Mouse (Mus musculus): ENCODE data around the gene Prr19. TPM values are rescaled to one million over a fixed set of nuclear protein-coding genes. Genes with fewer than 3 reads are reported as not detected.
A peak's percentile ranks its signal among the peaks of the same experiment; 100 is the strongest.

Gene Prr19
- total and polyA plus RNA-seq, 2 experiments from 2014 or later, result 2.5 to 7.0 TPM

- Histone ChIP-seq H3K4me3 (ENCODE audit: low read depth, low read length) (no peak overlapping the region), H3K4me1 (ENCODE audit: insufficient read depth, low read length) (peaks cover 13% of the 10 kb centered on the region; the same call in 1 of the 2 replicates), H3K9me3 (ENCODE audit: low read length) (no peaks in the 10 kb centered on the region), H3K9ac (replicated peaks; ENCODE audit: low read length, poor library complexity, severe bottlenecking) (no peak overlapping the region), H3K36me3 (ENCODE audit: insufficient read depth, low read length) (peaks cover 45% of the 10 kb centered on the region), H3K27me3 (ENCODE audit: insufficient read depth, low read length) (no peaks in the 10 kb centered on the region), H3K4me2 (ENCODE audit: low read depth, low read length, poor library complexity, severe bottlenecking) (no peak overlapping the region), H3K27ac (ENCODE audit: low read depth, low read length) (no peak overlapping the region)
- DNase-seq (ENCODE audit: low spot score), result no peak
- no peak for TF ChIP-seq CTCF (IDR thresholded peaks at IDR 0.05)
- WGBS, result 93% methylated on average over 22 of the region's 22 CpGs
- no peak for ATAC-seq (ENCODE audit: low FRiP score)
Observed at GRCm38 (mm10) chr7:25273259-25274241, 27.7 kb upstream of the Prr19 start.

GRCm38 (mm10) chr7:25274571-25274970 is 26.6 kb upstream of the Prr19 start:
- 59% methylated on average over 5 of the region's 5 CpGs for WGBS
- no peaks in the 10 kb centered on the region for H3K9me3 ChIP-seq (ENCODE audit: low read length)
- H3K27me3 ChIP-seq (ENCODE audit: insufficient read depth, low read length), result no peaks in the 10 kb centered on the region
- H3K36me3 ChIP-seq (ENCODE audit: insufficient read depth, low read length), result peaks cover 45% of the 10 kb centered on the region
- ATAC-seq (ENCODE audit: low FRiP score), result no peak
- no peak overlapping the region for H3K9ac ChIP-seq (replicated peaks; ENCODE audit: low read length, poor library complexity, severe bottlenecking)
- H3K4me3 ChIP-seq (ENCODE audit: low read depth, low read length), result no peak overlapping the region
- H3K4me1 ChIP-seq (ENCODE audit: insufficient read depth, low read length), result peaks cover 16% of the 10 kb centered on the region; the same call in 1 of the 2 replicates
- H3K4me2 ChIP-seq (ENCODE audit: low read depth, low read length, poor library complexity, severe bottlenecking), result no peak overlapping the region
- H3K27ac ChIP-seq (ENCODE audit: low read depth, low read length), result no peak overlapping the region
- no peak for TF ChIP-seq CTCF (IDR thresholded peaks at IDR 0.05)
- DNase-seq (ENCODE audit: low spot score), result no peak

GRCm38 (mm10) chr7:25274996-25275395 is 26.2 kb upstream of the Prr19 start:
- Histone ChIP-seq H3K9ac (replicated peaks; ENCODE audit: low read length, poor library complexity, severe bottlenecking) (no peak overlapping the region), H3K4me3 (ENCODE audit: low read depth, low read length) (no peak overlapping the region), H3K4me2 (ENCODE audit: low read depth, low read length, poor library complexity, severe bottlenecking) (no peak overlapping the region), H3K4me1 (ENCODE audit: insufficient read depth, low read length) (peaks cover 18% of the 10 kb centered on the region; the same call in 1 of the 2 replicates), H3K27me3 (ENCODE audit: insufficient read depth, low read length) (no peaks in the 10 kb centered on the region), H3K9me3 (ENCODE audit: low read length) (no peaks in the 10 kb centered on the region), H3K27ac (ENCODE audit: low read depth, low read length) (no peak overlapping the region), H3K36me3 (ENCODE audit: insufficient read depth, low read length) (peaks cover 45% of the 10 kb centered on the region)
- no peak for TF ChIP-seq CTCF (IDR thresholded peaks at IDR 0.05)
- ATAC-seq (ENCODE audit: low FRiP score) (no peak), DNase-seq (ENCODE audit: low spot score) (no peak)
- WGBS, result 91% methylated on average over 3 of the region's 3 CpGs

GRCm38 (mm10) chr7:25275555-25276298 is 25.5 kb upstream of the Prr19 start:
- Histone ChIP-seq H3K36me3 (ENCODE audit: insufficient read depth, low read length) (peaks cover 45% of the 10 kb centered on the region), H3K27me3 (ENCODE audit: insufficient read depth, low read length) (no peaks in the 10 kb centered on the region), H3K4me1 (ENCODE audit: insufficient read depth, low read length) (peaks cover 21% of the 10 kb centered on the region), H3K4me3 (ENCODE audit: low read depth, low read length) (no peak overlapping the region), H3K27ac (ENCODE audit: low read depth, low read length) (no peak overlapping the region), H3K4me2 (ENCODE audit: low read depth, low read length, poor library complexity, severe bottlenecking) (no peak overlapping the region), H3K9me3 (ENCODE audit: low read length) (no peaks in the 10 kb centered on the region), H3K9ac (replicated peaks; ENCODE audit: low read length, poor library complexity, severe bottlenecking) (peak overlapping the region; percentile 46)
- no peak for ATAC-seq (ENCODE audit: low FRiP score)
- no peak for TF ChIP-seq CTCF (IDR thresholded peaks at IDR 0.05)
- DNase-seq (ENCODE audit: low spot score), result no peak
- WGBS, result 53% methylated on average over 9 of the region's 9 CpGs

- peaks cover 26% of the 10 kb centered on the region for H3K4me1 ChIP-seq (ENCODE audit: insufficient read depth, low read length)
- peak overlapping the region; percentile 65; the same call in 1 of the 2 replicates for H3K4me3 ChIP-seq (ENCODE audit: low read depth, low read length)
- H3K9ac ChIP-seq (replicated peaks; ENCODE audit: low read length, poor library complexity, severe bottlenecking), result no peak overlapping the region
- H3K27me3 ChIP-seq (ENCODE audit: insufficient read depth, low read length), result no peaks in the 10 kb centered on the region
- 90% methylated on average over 4 of the region's 4 CpGs for WGBS
- peaks cover 29% of the 10 kb centered on the region; the same call in 1 of the 2 replicates for H3K36me3 ChIP-seq (ENCODE audit: insufficient read depth, low read length)
- H3K4me2 ChIP-seq (ENCODE audit: low read depth, low read length, poor library complexity, severe bottlenecking), result peak overlapping the region; percentile 89
- no peak for DNase-seq (ENCODE audit: low spot score)
- no peak for ATAC-seq (ENCODE audit: low FRiP score)
- H3K9me3 ChIP-seq (ENCODE audit: low read length), result no peaks in the 10 kb centered on the region
- peak overlapping the region; percentile 38; the same call in 1 of the 2 replicates for H3K27ac ChIP-seq (ENCODE audit: low read depth, low read length)
- no peak for TF ChIP-seq CTCF (IDR thresholded peaks at IDR 0.05)
Observed at GRCm38 (mm10) chr7:25277405-25277804, 23.8 kb upstream of the Prr19 start.
